Mouse (Mus musculus): ENCODE data around the gene Prkrip1. TPM values are rescaled to one million over a fixed set of nuclear protein-coding genes. Genes with fewer than 3 reads are reported as not detected.

Prkrip1 gene
- total and polyA plus RNA-seq, 3 experiments, result 45.5 to 94.8 (median 47.7) TPM

GRCm38 (mm10) chr5:136215958-136216357 lies 17.2 kb upstream of the Prkrip1 start:
- no peaks in the 10 kb centered on the region for H3K27me3 ChIP-seq (replicated peaks)
- no peak for DNase-seq (ENCODE audit: extremely low read depth)
- TF ChIP-seq USF1 (IDR thresholded peaks at IDR 0.05; ENCODE audit: low read depth, low read length) (no peak), RCOR1 (conservative IDR thresholded peaks at IDR 0.05; ENCODE audit: low read depth, low read length) (no peak), KAT2A (IDR thresholded peaks at IDR 0.05; ENCODE audit: insufficient replicate concordance, low read length) (no peak), MEF2A (IDR thresholded peaks at IDR 0.05; ENCODE audit: borderline replicate concordance, low read depth, low read length) (no peak), NELFE (IDR thresholded peaks at IDR 0.05; ENCODE audit: low read depth, low read length) (no peak), UBTF (IDR thresholded peaks at IDR 0.05; ENCODE audit: low read depth, low read length) (no peak), POLR2A (IDR thresholded peaks at IDR 0.05; ENCODE audit: low read depth, low read length) (no peak), JUND (conservative IDR thresholded peaks at IDR 0.05; ENCODE audit: low read depth, low read length) (no peak), CHD2 (IDR thresholded peaks at IDR 0.05; ENCODE audit: low read length) (no peak), GABPA (IDR thresholded peaks at IDR 0.05; ENCODE audit: insufficient replicate concordance, low read depth, low read length) (no peak), SMC3 (IDR thresholded peaks at IDR 0.05; ENCODE audit: low read depth, low read length) (no peak), E2F4 (IDR thresholded peaks at IDR 0.05; ENCODE audit: insufficient replicate concordance, low read depth, low read length) (no peak)
- no peaks in the 10 kb centered on the region for H3K79me2 ChIP-seq (replicated peaks; ENCODE audit: control insufficient read depth, extremely low read depth, insufficient read depth, poor library complexity, severe bottlenecking)
- H3K4me3 ChIP-seq (replicated peaks in 1 of 3; ENCODE audit: low read depth in 2 of 3, low read length in 2 of 3, poor library complexity in 1 of 3), result no peak overlapping the region
- dilution Hi-C loops (cut with MboI; ENCODE audit: extremely low pct_ligation_motif_present, extremely low pct_unique_long_range_greater_than_20kb, low sequenced_read_pairs), result no loop called here
- in situ Hi-C loops (cut with MboI; ENCODE audit: low pct_ligation_motif_present, low pct_unique_long_range_greater_than_20kb, low sequenced_read_pairs), result no loop called here
- H3K9ac ChIP-seq (ENCODE audit: insufficient read depth, low read depth), result no peak overlapping the region
- H3K4me1 ChIP-seq (ENCODE audit: control insufficient read depth in 1 of 2, insufficient read depth in 2 of 2), result peaks cover 14 to 23% of the 10 kb centered on the region in 2 experiments
- H3K4me2 ChIP-seq (ENCODE audit: insufficient read depth, low read depth, poor library complexity, severe bottlenecking), result no peak overlapping the region
- no peak overlapping the region for H3K27ac ChIP-seq (ENCODE audit: insufficient read depth, low read depth)
- peaks cover 13% of the 10 kb centered on the region for H3K9me3 ChIP-seq (replicated peaks; ENCODE audit: low read length)
- H3K36me3 ChIP-seq (replicated peaks in 1 of 2; ENCODE audit: control insufficient read depth in 1 of 2, insufficient read depth in 1 of 2, low read length in 1 of 2), result peaks cover 8 to 30% of the 10 kb centered on the region in 2 experiments

GRCm38 (mm10) chr5:136215211-136215610 lies 16.4 kb upstream of the Prkrip1 start:
- Histone ChIP-seq H3K27ac (ENCODE audit: insufficient read depth, low read depth) (no peak overlapping the region), H3K36me3 (replicated peaks in 1 of 2; ENCODE audit: control insufficient read depth in 1 of 2, insufficient read depth in 1 of 2, low read length in 1 of 2) (peaks cover 8 to 23% of the 10 kb centered on the region in 2 experiments), H3K79me2 (replicated peaks; ENCODE audit: control insufficient read depth, extremely low read depth, insufficient read depth, poor library complexity, severe bottlenecking) (no peaks in the 10 kb centered on the region), H3K9ac (ENCODE audit: insufficient read depth, low read depth) (no peak overlapping the region), H3K4me3 (replicated peaks in 1 of 3; ENCODE audit: low read depth in 2 of 3, low read length in 2 of 3, poor library complexity in 1 of 3) (no peak overlapping the region), H3K9me3 (replicated peaks; ENCODE audit: low read length) (peaks cover 13% of the 10 kb centered on the region), H3K27me3 (replicated peaks) (no peaks in the 10 kb centered on the region), H3K4me1 (ENCODE audit: control insufficient read depth in 1 of 2, insufficient read depth in 2 of 2) (peaks cover 14 to 23% of the 10 kb centered on the region in 2 experiments), H3K4me2 (ENCODE audit: insufficient read depth, low read depth, poor library complexity, severe bottlenecking) (no peak overlapping the region)
- no peak for TF ChIP-seq ZC3H11A (IDR thresholded peaks at IDR 0.05; ENCODE audit: low read depth, low read length)
- TF ChIP-seq MYC (IDR thresholded peaks at IDR 0.05; ENCODE audit: low read depth, low read length), result no peak
- TF ChIP-seq NELFE (IDR thresholded peaks at IDR 0.05; ENCODE audit: low read depth, low read length), result no peak
- peak; percentile 21; the same call in 1 of the 2 replicates for TF ChIP-seq SMC3 (IDR thresholded peaks at IDR 0.05; ENCODE audit: low read depth, low read length)
- TF ChIP-seq CTCF (conservative IDR thresholded peaks at IDR 0.05 in 1 of 2, IDR thresholded peaks at IDR 0.05 in 1 of 2; ENCODE audit: low read depth in 2 of 2, low read length in 2 of 2), result peak in 1 of 2 experiments; percentile 31; a peak in 2 of 4 replicates
- in situ Hi-C loops (cut with MboI; ENCODE audit: low pct_ligation_motif_present, low pct_unique_long_range_greater_than_20kb, low sequenced_read_pairs) (no loop called here), dilution Hi-C loops (cut with MboI; ENCODE audit: extremely low pct_ligation_motif_present, extremely low pct_unique_long_range_greater_than_20kb, low sequenced_read_pairs) (no loop called here)
- DNase-seq (ENCODE audit: extremely low read depth), result no peak

Measured in CH12.LX (cell line).